Mouse (Mus musculus): Measurements from ENCODE around the gene Pdcd2l. TPM values are rescaled to one million over a fixed set of nuclear protein-coding genes. Genes with fewer than 3 reads are reported as not detected.
A peak's percentile ranks its signal among the peaks of the same experiment; 100 is the strongest.

Gene Pdcd2l
- polyA plus RNA-seq, 1 experiment from 2014 or later, result 55.9 TPM

- Histone ChIP-seq H3K4me3 (replicated peaks) (peak overlapping the region; percentile 89), H3K4me2 (replicated peaks) (peak overlapping the region; percentile 68), H3K9ac (peak overlapping the region; percentile 96), H3K27me3 (replicated peaks) (no peaks in the 10 kb centered on the region), H3K27ac (peak overlapping the region; percentile 88), H3K36me3 (peaks cover 11% of the 10 kb centered on the region), H3K4me1 (replicated peaks) (no peaks in the 10 kb centered on the region), H3K9me3 (no peaks in the 10 kb centered on the region)
- ATAC-seq, result peak; percentile 99
- 11% methylated on average over 30 of the region's 30 CpGs for WGBS
Observed at GRCm38 (mm10) chr7:34168470-34169251, 27.8 kb downstream of the Pdcd2l start.

GRCm38 (mm10) chr7:34167766-34168469 lies 28.5 kb downstream of the Pdcd2l start:
- Histone ChIP-seq H3K36me3 (peaks cover 16% of the 10 kb centered on the region), H3K9ac (peak overlapping the region; percentile 96), H3K27ac (peak overlapping the region; percentile 88), H3K4me2 (replicated peaks) (peak overlapping the region; percentile 68), H3K9me3 (no peaks in the 10 kb centered on the region), H3K4me3 (replicated peaks) (peak overlapping the region; percentile 89), H3K4me1 (replicated peaks) (no peaks in the 10 kb centered on the region), H3K27me3 (replicated peaks) (no peaks in the 10 kb centered on the region)
- peak; percentile 85 for ATAC-seq
- WGBS, result under 1% methylated on average over 54 of the region's 54 CpGs

GRCm38 (mm10) chr7:34166850-34167249 lies 29.6 kb downstream of the Pdcd2l start:
- WGBS, result 59% methylated on average over 4 of the region's 4 CpGs
- Histone ChIP-seq H3K36me3 (peaks cover 22% of the 10 kb centered on the region), H3K4me3 (replicated peaks) (no peak overlapping the region), H3K4me2 (replicated peaks) (peak overlapping the region; percentile 31; the same call in 1 of the 2 replicates), H3K27me3 (replicated peaks) (no peaks in the 10 kb centered on the region), H3K9me3 (no peaks in the 10 kb centered on the region), H3K4me1 (replicated peaks) (no peaks in the 10 kb centered on the region), H3K9ac (no peak overlapping the region), H3K27ac (no peak overlapping the region)
- no peak for ATAC-seq

- Histone ChIP-seq H3K4me1 (replicated peaks) (no peaks in the 10 kb centered on the region), H3K9me3 (no peaks in the 10 kb centered on the region), H3K27me3 (replicated peaks) (no peaks in the 10 kb centered on the region), H3K4me2 (replicated peaks) (no peak overlapping the region), H3K27ac (no peak overlapping the region), H3K36me3 (peaks cover 30% of the 10 kb centered on the region), H3K4me3 (replicated peaks) (no peak overlapping the region), H3K9ac (no peak overlapping the region)
- WGBS, result 72% methylated on average over 3 of the region's 3 CpGs
- no peak for ATAC-seq
Observed at GRCm38 (mm10) chr7:34165999-34166398, 30.5 kb downstream of the Pdcd2l start.

GRCm38 (mm10) chr7:34164671-34165070 lies 31.8 kb downstream of the Pdcd2l start:
- WGBS, result 87% methylated on average over 7 of the region's 7 CpGs
- H3K36me3 ChIP-seq, result peaks cover 39% of the 10 kb centered on the region
- no peak for ATAC-seq
- no peak overlapping the region for H3K9ac ChIP-seq
- H3K4me2 ChIP-seq (replicated peaks), result no peak overlapping the region
- H3K4me3 ChIP-seq (replicated peaks), result no peak overlapping the region
- H3K4me1 ChIP-seq (replicated peaks), result no peaks in the 10 kb centered on the region
- H3K9me3 ChIP-seq, result no peaks in the 10 kb centered on the region
- H3K27me3 ChIP-seq (replicated peaks), result no peaks in the 10 kb centered on the region
- H3K27ac ChIP-seq, result no peak overlapping the region

- 94% methylated on average over 3 of the region's 3 CpGs for WGBS
- no peak for ATAC-seq
- Histone ChIP-seq H3K9ac (no peak overlapping the region), H3K9me3 (no peaks in the 10 kb centered on the region), H3K4me1 (replicated peaks) (no peaks in the 10 kb centered on the region), H3K36me3 (peaks cover 65% of the 10 kb centered on the region), H3K4me2 (replicated peaks) (no peak overlapping the region), H3K4me3 (replicated peaks) (no peak overlapping the region), H3K27me3 (replicated peaks) (no peaks in the 10 kb centered on the region), H3K27ac (no peak overlapping the region)
Observed at GRCm38 (mm10) chr7:34159167-34159566, 37.3 kb downstream of the Pdcd2l start.

- Histone ChIP-seq H3K4me3 (replicated peaks) (no peak overlapping the region), H3K36me3 (peaks cover 66% of the 10 kb centered on the region), H3K4me1 (replicated peaks) (no peaks in the 10 kb centered on the region), H3K27ac (no peak overlapping the region), H3K27me3 (replicated peaks) (no peaks in the 10 kb centered on the region), H3K9me3 (no peaks in the 10 kb centered on the region), H3K4me2 (replicated peaks) (no peak overlapping the region), H3K9ac (no peak overlapping the region)
- no peak for ATAC-seq
- WGBS, result 93% methylated on average over 3 of the region's 3 CpGs
Observed at GRCm38 (mm10) chr7:34157994-34158393, 38.5 kb downstream of the Pdcd2l start.

- no peak overlapping the region for H3K27ac ChIP-seq
- H3K9ac ChIP-seq, result no peak overlapping the region
- H3K4me1 ChIP-seq (replicated peaks), result no peaks in the 10 kb centered on the region
- peak; percentile 36; the same call in 1 of the 2 replicates for ATAC-seq
- WGBS, result 76% methylated on average over 4 of the region's 4 CpGs
- no peaks in the 10 kb centered on the region for H3K27me3 ChIP-seq (replicated peaks)
- no peak overlapping the region for H3K4me2 ChIP-seq (replicated peaks)
- H3K36me3 ChIP-seq, result peaks cover 80% of the 10 kb centered on the region
- no peak overlapping the region for H3K4me3 ChIP-seq (replicated peaks)
- H3K9me3 ChIP-seq, result no peaks in the 10 kb centered on the region
Observed at GRCm38 (mm10) chr7:34147193-34147592, 49.3 kb downstream of the Pdcd2l start.

- Histone ChIP-seq H3K9me3 (no peaks in the 10 kb centered on the region), H3K27me3 (replicated peaks) (no peaks in the 10 kb centered on the region), H3K4me1 (replicated peaks) (no peaks in the 10 kb centered on the region), H3K9ac (no peak overlapping the region), H3K4me2 (replicated peaks) (no peak overlapping the region), H3K4me3 (replicated peaks) (no peak overlapping the region), H3K36me3 (peaks cover 53% of the 10 kb centered on the region), H3K27ac (no peak overlapping the region)
- 96% methylated on average over 13 of the region's 13 CpGs for WGBS
- no peak for ATAC-seq
Observed at GRCm38 (mm10) chr7:34141123-34141522, 55.3 kb downstream of the Pdcd2l start.

GRCm38 (mm10) chr7:34139493-34139892 lies 57.0 kb downstream of the Pdcd2l start:
- ATAC-seq, result no peak; the same call in 1 of the 2 replicates
- H3K36me3 ChIP-seq, result peaks cover 42% of the 10 kb centered on the region
- no peak overlapping the region for H3K9ac ChIP-seq
- H3K4me3 ChIP-seq (replicated peaks), result no peak overlapping the region
- H3K27me3 ChIP-seq (replicated peaks), result no peaks in the 10 kb centered on the region
- no peak overlapping the region for H3K4me2 ChIP-seq (replicated peaks)
- no peak overlapping the region for H3K27ac ChIP-seq
- H3K9me3 ChIP-seq, result no peaks in the 10 kb centered on the region
- H3K4me1 ChIP-seq (replicated peaks), result no peaks in the 10 kb centered on the region
- WGBS, result 90% methylated on average over 6 of the region's 6 CpGs
